Mouse (Mus musculus) hematopoietic stem cell, adult 5-6 weeks (primary cell): ENCODE measurements around the gene Usp46. TPM values are rescaled to one million over a fixed set of nuclear protein-coding genes. Genes with fewer than 3 reads are reported as not detected.
"Not testable (repeated sequence)": the region's sequence is repeated elsewhere in the genome, so short reads cannot be mapped to it uniquely, and the experiment has no call there.

ENCODE experiments used
- ATAC-seq, 2 experiments: fragments of 125-278 bp in 1 of 2; replicated peaks in 1 of 2; 2 replicates each; pipeline ENCODE4 v1.8.0; 2016 to 2017; ENCODE audit warnings: inconsistent platforms in 2 of 2, mild to moderate bottlenecking in 2 of 2, moderate number of reproducible peaks in 2 of 2, low read depth in 1 of 2, moderate TSS enrichment in 1 of 2; ENCODE audit not compliant: low FRiP score in 2 of 2, poor library complexity in 2 of 2, severe bottlenecking in 2 of 2, insufficient read depth in 1 of 2, low TSS enrichment in 1 of 2
- total RNA-seq: library from RNA; stranded (forward); fragments of 172-1452, 232-1000 nt; gene quantifications from 2 replicates; pipeline ENCODE4 v1.2.3, GENCODE M21; 2017

Usp46 gene
- total RNA-seq, 1 experiment from 2014 or later, result 12.8 TPM

DNA sequence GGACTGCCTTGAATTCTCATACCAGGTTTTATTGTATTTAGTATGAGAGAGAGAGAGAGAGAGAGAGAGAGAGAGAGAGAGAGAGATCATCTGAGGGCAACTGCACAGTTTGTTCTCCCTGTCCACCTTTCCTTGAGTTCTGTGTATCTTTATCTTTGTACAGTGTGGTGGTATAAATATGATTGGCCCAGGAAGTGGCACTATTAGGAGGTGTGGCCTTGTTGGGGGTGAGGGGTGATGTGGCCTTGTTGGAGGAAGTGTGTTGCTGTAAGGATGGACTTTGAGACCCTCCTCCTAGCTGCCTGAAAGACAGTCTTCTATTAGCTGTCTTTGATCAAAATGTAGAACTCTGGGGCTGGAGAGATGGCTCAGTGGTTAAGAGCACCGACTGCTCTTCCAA lies 10.2 kb upstream of the Usp46 start:
- no peak for ATAC-seq

DNA sequence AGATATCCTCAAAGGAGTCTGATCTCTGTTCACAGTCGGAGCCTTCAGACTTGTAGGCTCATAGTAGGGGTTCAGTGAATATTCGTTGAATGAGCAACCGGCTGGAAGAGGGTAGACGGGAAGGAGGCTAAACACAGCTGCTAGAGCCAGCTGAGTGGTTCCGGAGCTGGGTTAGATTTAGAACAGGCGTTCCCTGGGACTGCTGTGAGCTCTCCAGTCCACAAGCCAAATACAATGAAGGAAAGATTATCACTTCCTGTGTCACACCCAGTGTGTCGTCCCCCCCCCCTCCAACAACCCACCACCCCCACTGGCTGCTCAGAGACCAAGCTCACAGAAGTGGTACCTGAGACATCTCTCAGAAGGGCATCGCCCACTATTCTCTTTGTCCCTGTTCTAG lies 9.7 kb upstream of the Usp46 start:
- no peak for ATAC-seq

DNA sequence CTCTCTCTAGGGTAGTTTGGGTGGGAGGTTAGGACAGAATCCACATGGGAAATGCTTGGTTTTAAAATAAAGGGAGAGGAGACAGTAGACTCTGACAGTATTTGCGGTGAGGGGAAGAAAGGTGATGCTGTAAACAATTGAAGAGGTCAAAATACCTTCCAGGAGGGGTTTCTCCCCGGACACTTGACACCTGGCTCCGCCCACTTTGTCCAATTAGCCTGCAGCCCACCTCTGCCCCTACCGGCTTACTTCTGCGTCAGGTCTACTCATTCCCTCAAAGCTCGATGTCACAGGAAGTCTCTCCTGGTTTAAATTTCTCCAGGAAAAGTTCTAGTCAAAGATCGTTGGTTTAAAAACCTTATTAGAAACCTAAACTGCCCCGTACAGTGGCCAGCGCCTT lies 8.5 kb upstream of the Usp46 start:
- no peak for ATAC-seq

DNA sequence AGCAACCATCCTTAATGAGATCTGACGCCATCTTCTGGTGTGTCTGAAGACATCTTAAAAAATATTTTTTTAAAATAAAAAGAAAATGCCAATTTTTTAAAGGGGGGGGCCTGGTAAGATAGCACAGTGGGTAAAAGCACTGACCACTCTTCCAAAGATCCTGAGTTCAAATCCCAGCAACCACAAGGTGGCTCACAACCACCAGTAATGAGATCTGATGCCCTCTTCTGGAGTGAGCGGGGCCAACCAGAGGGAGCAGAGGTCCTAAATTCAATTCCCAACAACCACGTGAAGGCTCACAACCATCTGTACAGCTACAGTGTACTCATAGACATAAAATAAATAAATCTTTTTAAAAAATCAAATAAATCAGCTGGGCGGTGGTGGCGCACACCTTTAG lies 2.3 kb upstream of the Usp46 start:
- ATAC-seq, result not testable (repeated sequence)

DNA sequence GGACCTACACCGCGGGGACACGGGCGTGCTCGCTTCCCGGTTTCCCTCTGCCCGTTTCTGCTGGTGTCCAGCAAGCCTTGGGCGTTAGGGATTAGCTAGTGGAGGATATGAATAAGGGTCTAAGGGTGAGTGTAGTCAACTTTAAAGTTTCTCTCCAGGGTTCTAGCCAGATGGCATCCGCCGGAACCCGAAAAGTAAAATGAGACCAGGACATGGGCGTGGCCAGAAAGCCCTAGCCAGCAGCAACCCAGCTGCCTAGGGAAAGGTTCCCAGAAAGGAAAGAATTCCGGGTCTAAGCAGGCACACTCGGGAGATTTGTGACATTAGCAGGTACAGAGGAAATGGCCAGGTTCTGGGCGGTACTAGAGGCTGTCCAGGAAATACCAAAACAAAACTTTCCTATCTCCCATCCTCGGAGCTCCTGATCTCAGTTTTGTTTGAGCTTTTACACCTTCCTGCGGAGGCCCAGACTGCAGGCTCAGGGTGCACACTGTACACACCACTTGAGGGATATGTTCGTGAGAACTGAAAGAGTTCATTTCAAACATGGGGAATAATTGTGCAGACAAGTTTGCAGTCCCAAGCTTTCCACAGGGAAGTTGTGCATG lies 587 bp upstream of the Usp46 start:
- peak; percentile 51 to 54; a peak in 2 of 4 replicates for ATAC-seq

DNA sequence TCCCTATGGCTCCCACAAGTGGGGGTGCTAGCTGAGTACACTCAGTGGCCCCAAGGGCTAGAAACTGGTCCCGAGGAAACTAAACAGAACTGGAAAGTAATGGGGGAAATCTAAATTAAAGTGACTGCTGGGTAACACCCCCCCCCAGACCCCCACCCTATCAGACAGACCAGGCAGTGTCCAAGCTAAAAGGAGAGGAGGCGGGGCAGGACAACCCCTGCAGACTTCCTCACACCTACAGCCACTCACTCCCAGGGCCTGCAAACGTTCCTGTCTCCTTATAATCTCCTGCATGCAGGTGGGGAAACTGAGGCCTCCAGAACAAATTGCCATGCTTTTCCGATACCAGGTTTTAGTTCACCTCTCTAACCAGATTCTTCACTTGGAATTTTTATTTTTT lies 885 bp downstream of the Usp46 start:
- no peak for ATAC-seq

DNA sequence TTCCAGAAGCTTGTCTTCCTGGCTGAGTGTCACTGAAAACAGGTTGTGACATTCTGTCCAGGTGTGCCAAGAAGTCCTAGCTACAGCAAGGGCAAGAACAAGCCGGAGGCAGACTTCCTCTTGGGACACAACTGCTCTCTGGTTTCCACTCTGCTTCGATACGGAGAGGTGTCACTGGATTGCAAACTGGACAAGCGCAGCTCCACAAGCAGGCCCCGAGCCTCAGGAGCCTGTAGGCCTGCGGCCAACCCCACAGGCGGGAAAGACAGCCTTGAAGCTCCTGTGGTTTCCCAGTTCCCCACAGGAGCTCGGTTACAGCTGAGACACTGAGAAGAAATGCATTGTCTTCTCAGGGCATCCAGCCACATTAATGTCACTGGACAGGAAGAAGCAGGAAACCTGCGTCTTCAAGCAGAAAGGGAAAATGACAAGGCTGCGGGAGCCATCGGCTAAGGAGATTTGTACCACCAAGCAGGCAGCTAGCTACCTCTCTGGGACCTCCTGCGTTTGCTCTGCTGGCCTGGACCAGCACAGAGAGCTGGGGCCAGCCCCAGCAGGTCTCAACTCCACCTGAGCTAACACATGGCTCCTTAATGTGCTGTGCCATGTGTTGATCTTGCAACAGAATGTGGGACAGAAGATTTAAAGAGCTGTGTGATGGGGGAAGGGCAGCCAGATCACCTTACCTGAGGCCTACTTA lies 1.7 kb downstream of the Usp46 start:
- no peak; a peak in 2 of 4 replicates for ATAC-seq

DNA sequence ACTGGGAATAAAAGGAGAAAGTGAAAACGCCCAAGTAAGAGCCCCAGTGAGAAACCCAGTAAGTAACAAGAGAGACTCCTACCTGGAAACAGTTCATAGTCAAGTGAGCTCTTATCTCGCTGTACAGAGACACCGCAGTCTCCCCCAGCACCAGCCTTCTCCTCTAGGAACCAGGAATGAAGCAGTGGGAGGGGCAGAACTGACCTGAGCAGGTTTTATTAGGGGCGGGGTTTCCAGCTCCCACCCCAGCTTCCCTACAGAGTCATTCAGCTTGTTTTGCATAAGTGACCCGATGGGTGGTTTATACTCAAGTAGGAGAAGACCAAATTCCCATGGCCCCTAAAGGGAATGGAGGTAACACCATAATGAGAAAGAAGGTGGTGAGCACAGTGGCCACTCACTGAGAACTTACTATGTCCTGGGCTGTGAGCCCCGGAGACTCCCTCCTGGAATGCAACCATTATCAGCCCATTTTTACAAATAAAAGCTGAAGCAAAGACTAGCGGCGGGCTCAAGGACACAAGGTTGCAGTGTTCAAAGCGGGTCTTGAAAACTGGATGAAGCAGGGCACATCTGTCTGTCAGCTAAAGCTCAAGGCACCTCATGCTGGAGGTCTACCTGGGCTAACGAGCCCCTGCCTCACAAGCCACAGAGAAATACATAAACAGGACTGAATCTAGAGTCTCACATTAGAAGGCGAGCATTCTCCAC lies 2.5 kb downstream of the Usp46 start:
- no peak for ATAC-seq

DNA sequence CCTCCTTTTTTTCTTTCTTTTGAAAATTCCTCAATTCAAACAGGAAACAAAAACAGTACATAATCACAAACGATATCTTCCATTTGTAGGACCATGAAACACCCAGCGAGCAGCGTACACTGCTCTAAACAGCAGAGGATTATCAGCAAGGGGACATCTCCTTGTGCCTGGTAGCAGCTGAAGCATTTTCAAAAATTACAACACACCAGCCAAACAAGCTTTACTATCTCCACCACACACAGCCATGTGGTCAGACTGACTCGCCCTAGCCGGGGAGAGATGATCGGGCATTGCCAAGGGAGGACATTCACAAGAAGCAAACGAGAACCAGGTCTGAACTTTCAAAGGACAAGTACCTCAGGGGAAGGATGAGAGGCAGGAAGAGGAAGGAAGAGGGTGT lies 3.4 kb downstream of the Usp46 start:
- ATAC-seq, result no peak

DNA sequence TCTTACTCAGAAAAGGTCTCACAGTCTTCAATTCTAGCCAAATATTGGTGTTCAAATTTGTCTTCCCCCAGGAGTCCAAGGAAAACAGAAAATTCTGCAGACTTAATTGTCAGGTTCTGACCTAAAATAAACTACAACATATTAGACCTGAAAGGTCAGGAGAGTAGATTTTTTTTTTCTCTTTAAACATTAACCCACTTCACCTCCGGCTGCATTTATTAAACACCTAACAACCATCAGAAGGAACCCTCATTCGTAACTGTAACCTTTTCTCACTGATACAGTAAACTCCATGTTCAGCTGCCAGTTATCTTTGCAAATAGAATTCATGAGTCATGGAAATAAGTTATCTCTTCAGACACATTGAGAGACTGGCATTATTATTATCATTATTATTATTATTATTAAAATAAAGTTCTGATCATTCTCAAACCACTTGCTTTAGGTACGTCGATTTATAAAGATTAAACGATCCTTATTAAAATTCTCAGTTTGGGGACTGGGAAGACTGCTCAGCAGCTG lies 4.9 kb downstream of the Usp46 start:
- no peak for ATAC-seq

DNA sequence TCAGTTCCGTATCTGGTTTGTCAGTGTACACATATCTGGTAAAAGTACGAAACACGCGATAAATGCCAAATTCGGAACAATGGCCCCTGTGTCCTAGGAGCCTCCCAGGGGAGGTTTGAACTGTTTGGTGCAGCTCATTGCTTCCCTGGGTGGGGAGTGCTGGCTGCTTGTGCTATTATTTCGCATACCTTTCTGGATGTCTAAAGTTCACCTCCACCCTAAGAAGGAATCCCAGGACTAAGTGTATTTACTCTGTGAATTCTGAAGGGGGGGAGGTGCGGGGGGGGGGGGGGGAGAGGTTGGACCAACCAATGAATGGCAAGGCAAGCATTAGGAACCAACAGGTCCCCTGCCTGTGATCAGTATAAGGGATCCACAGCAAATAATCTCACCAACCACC lies 6.0 kb downstream of the Usp46 start:
- ATAC-seq, result no peak

DNA sequence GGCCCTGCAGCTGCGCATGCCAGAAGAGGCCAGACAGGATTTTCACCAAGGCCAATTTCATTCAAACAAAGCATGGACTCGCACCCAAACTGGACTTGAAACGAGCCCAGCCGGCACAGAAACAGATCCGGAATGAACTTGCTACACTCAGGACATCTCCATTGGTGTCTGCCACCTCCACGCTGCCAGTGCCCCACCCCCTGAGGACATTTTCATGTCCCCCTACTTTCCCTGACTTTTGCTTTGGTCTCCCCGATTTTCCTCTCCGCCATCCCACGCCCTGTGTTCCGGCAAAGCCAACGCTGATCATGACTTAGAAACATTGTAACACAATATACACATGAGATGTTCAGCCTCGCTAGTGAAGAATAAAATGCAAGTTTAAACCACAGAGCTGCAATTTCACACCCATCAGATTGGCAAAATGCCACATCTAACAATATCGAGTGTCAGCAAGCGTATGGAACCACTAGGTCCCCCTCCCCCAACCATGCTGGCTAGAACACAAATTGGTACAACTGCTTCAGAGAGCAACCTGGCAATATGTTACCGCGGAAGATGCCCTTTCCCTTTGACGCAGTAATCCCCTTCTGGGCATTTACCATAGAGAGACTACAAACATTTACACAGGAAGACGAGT lies 6.7 kb downstream of the Usp46 start:
- ATAC-seq, result no peak

DNA sequence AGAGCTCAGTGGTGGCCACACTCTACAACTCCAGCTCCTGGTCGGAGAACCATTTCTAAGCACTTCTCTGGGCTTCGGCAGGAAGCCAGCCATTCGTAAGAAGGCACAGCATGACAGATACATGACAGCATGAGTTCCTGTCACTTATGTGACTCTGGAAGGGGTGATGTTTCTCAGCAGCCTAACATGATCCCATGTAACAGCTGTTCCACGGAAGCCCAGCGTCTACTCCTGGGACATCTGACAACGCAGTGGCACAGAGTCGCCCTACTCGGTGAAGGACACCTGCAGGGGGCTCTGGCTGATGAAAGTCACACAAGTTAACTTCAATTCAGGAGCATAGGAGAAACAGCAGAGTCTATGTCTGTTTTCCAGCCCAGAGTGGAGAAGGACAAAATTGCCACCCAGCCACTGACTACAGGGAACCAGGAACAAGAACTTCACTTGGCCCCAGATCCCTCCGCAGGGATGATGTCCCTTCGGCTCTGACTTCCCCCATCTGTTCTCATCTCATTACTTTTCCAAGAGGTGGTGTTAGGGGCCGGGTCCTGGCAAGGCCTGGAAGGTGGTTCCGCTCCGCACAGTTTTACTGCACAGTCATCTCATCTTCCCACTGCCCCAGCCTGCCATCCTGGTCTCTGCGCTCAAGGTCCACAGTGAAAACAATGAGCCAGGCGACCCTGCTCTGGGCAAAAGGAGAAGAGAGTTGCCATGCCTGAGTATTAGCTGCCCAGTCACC lies 15.9 kb downstream of the Usp46 start:
- ATAC-seq, result no peak

DNA sequence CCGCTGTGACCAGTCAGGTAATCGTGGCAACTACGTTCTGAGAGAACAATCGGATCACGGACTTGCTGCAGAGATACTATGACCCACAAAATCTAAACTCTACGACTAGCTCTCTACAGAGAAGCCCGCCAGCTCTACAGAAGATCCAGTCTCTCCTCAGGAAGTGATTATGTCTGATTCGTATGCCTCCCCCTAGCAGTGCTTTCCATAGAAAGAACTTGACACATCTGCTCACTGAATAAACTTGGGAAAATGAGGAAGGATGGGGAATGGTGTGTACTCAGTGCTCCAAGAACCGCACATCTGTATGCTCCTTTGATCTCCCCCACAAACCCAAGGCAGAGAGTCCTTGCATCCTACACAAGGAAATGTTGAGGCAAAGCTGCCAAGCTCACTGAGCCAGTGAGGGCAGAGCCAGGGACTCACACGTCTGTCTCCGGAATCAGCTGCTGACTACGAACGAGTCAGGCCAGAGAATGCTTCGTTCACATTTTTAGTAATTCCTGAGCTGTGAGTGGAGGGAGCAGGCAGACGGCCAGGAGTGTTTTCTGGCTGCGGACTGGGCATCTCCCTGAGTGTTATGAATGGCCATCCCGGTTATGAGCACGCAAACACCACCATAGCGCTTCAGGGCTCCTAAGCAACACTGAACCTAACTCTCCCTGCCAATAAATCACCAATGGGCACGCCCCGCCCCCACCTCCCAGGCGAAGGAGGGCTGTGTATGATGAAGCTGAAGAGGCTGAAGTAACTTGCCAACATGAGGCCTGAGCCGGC lies 16.6 kb downstream of the Usp46 start:
- ATAC-seq, result no peak

DNA sequence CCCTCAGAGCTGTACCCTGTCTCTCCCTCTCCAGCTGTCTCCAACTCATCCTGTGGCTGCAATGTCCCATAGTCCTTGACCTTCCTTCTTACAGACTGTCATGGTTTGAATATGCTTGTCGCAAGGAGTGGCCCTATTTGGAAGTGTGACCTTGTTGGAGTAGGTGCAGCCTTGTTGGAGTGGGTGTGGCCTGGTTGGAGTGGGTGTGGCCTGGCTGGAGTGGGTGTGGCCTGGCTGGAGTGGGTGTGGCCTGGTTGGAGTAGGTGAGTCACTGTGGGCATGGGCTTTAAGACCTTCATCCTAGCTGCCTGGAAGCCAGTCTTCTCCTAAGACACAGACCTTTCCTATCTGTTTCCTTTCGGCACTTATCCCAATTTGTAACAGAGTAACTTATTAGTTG lies 17.3 kb downstream of the Usp46 start:
- ATAC-seq, result no peak

DNA sequence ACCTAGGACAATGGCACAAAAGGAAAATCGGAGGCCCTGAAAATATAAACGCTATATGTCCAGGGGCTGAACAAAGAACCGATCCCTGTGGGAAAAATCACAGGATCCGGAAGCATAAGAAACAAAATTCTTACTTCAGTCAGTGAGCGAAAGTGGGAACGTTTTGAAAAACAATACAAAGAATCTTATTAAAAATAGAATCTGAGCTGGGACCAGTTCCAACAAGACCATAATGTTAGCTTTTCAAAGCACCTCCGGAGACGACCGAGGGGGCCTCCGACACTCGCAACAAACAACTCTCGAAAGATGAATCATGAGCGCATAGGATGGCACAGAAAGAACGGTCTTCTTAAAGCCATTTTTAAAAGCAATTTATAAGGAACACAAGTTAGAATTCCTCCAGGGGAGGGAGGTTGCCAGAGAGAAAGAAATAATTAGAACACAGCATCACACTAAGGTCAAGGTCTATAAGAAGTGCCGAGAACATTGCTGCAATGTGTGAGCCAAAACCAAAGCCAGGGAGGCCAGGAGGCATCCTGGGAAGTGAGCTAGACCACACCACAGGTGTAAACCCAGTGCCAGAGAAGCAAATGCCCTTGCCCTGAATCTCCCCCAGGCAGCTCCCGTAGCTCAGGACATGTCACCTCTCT lies 19.3 kb downstream of the Usp46 start:
- ATAC-seq, result no peak
